Mouse (Mus musculus) CH12.LX (cell line): ENCODE results near the gene Heatr5a.

ENCODE experiments used
- CTCF ChIP-seq, 2 experiments: IDR thresholded peaks in 1 of 2; conservative IDR thresholded peaks in 1 of 2; 2 replicates each; pipeline ENCODE4 v1.5.1; 2011 to 2012; ENCODE audit warnings: low read depth in 2 of 2, low read length in 2 of 2, improper control_type of control experiment in 1 of 2, inconsistent platforms in 1 of 2, mild to moderate bottlenecking in 1 of 2, moderate library complexity in 1 of 2
- ETS1 ChIP-seq: conservative IDR thresholded peaks from 2 replicates; pipeline ENCODE4 v1.6.1; 2012; ENCODE audit warnings: low read depth, mild to moderate bottlenecking, inconsistent platforms, low read length, improper control_type of control experiment, moderate library complexity
- KAT2A ChIP-seq: IDR thresholded peaks from 2 replicates; pipeline ENCODE4 v1.6.1; 2012; ENCODE audit warnings: low read length, improper control_type of control experiment, inconsistent platforms; ENCODE audit not compliant: insufficient replicate concordance
- MAFK ChIP-seq: IDR thresholded peaks from 2 replicates; pipeline ENCODE4 v1.6.1; 2011; ENCODE audit warnings: low read length, improper control_type of control experiment; ENCODE audit not compliant: insufficient replicate concordance
- MYC ChIP-seq: IDR thresholded peaks from 2 replicates; pipeline ENCODE4 v1.6.1; 2011; ENCODE audit warnings: low read depth, mild to moderate bottlenecking, improper control_type of control experiment, low read length
- POLR2A ChIP-seq: IDR thresholded peaks from 2 replicates; pipeline ENCODE4 v1.6.1; 2011; ENCODE audit warnings: low read depth, mild to moderate bottlenecking, improper control_type of control experiment, low read length
- TCF12 ChIP-seq: IDR thresholded peaks from 2 replicates; pipeline ENCODE4 v1.6.1; 2014; ENCODE audit warnings: low read depth, mild to moderate bottlenecking, inconsistent platforms, low read length, improper control_type of control experiment

GRCm38 (mm10) chr12:51845261-51845660 is 125.9 kb downstream of the Heatr5a start:
- TF ChIP-seq MYC (no peak), POLR2A (no peak), CTCF (conservative IDR thresholded peaks at IDR 0.05 in 1 of 2, IDR thresholded peaks at IDR 0.05 in 1 of 2; ENCODE audit: low read depth in 2 of 2, low read length in 2 of 2) (no peak), ETS1 (no peak), TCF12 (no peak), KAT2A (no peak), MAFK (0 out of 2 replicates have a peak, but pooled peaks have one; percentile 1)
